Comparison of ENCODE assay signal across 31 mouse cellular contexts in the genomic region with DNA sequence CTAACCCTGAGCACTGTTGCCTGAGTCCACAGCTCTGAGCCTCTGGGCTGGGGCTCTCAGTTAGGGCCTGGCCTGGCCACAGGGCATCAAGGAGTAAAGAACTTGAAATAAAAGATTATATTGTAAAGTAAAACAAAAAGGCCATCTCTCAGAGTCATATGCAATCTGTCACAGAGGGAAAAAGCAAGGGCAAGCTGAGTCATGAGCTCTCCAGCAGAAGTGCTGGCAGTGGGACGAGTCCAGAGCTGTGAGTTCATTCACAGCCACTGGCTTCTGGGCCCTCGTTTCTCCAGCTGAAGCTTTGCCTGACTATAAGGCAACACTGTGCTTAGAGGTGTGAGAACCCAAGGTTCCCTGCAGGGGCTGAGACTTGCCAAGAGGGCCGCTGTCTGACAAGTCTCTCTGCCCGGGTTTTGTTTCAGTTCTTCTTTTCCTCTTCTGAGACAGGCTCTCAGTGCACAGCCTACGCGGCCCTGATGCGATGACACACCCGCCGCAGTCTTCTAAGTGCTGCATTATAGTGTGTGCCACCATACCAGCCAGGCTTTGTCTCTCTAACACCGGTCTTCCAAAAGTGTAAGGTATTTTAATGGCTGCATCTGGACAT. TPM values are rescaled to one million over a fixed set of nuclear protein-coding genes. Genes with fewer than 3 reads are reported as not detected.
DNase-seq lines count a peak whose midpoint lies in the region; ATAC-seq and TF ChIP-seq lines count a peak whose summit lies in the region.
"Had no signal": no experiment of that assay in that cellular context is flagged by ENCODE, and none has a peak within 500 bp of the region (broad histone marks: within the 10 kb centered on the region; RNA-seq: fewer than 3 reads in every experiment).

No protein-coding gene starts in this region.

- no peak overlapping the region for H3K4me2 ChIP-seq in midbrain, postnatal 0 days (ENCODE audit: low read depth, low read length, poor library complexity, severe bottlenecking)
- H3K4me2 ChIP-seq: heart, embryonic 11.5 days; intestine, embryonic 15.5 days; limb, embryonic 13.5 days; lung, embryonic 15.5 days; midbrain, embryonic 12.5 days had no signal

- no peak for TF ChIP-seq CTCF in midbrain, postnatal 0 days (IDR thresholded peaks at IDR 0.05)

- no peak overlapping the region for H3K9ac ChIP-seq in midbrain, postnatal 0 days (replicated peaks; ENCODE audit: low read length, poor library complexity, severe bottlenecking)
- H3K9ac ChIP-seq: forebrain, postnatal 0 days; intestine, embryonic 15.5 days; limb, embryonic 13.5 days; liver, embryonic 14.5 days; lung, embryonic 15.5 days; midbrain, embryonic 12.5 days had no signal

- H3K27ac ChIP-seq in forebrain, embryonic 10.5 days: no peak overlapping the region
- H3K27ac ChIP-seq in midbrain, postnatal 0 days (ENCODE audit: low read depth, low read length): no peak overlapping the region
- H3K27ac ChIP-seq: hindbrain, embryonic 10.5 days; intestine, embryonic 15.5 days; limb, embryonic 13.5 days; liver, embryonic 14.5 days; lung, embryonic 15.5 days; macrophage; midbrain, embryonic 12.5 days had no signal

- WGBS in forebrain, embryonic 10.5 days: 92% methylated on average over 10 of the region's 10 CpGs
- 91% methylated on average over 10 of the region's 10 CpGs for WGBS in midbrain, postnatal 0 days

- H3K36me3 ChIP-seq in forebrain, embryonic 10.5 days (replicated peaks): peaks cover 99% of the 10 kb centered on the region
- peaks cover 66% of the 10 kb centered on the region for H3K36me3 ChIP-seq in midbrain, postnatal 0 days (ENCODE audit: insufficient read depth, low read length)

- peak; percentile 77 for ATAC-seq in megakaryocyte, adult 5-6 weeks (ENCODE audit: poor library complexity, severe bottlenecking)
- no peak; the same call in 1 of the 2 replicates for ATAC-seq in midbrain, postnatal 0 days (ENCODE audit: low FRiP score)
- ATAC-seq: forebrain, postnatal 0 days; hindbrain, embryonic 16.5 days; intestine, embryonic 15.5 days had no signal

- no peaks in the 10 kb centered on the region for H3K9me3 ChIP-seq in forebrain, embryonic 10.5 days
- no peaks in the 10 kb centered on the region for H3K9me3 ChIP-seq in midbrain, postnatal 0 days (ENCODE audit: low read length)
- H3K9me3 ChIP-seq: hindbrain, embryonic 10.5 days; intestine, embryonic 15.5 days; limb, embryonic 13.5 days; lung, embryonic 15.5 days; midbrain, embryonic 12.5 days had no signal

- no peak overlapping the region for H3K4me3 ChIP-seq in forebrain, embryonic 10.5 days
- no peak overlapping the region for H3K4me3 ChIP-seq in midbrain, postnatal 0 days (ENCODE audit: low read depth, low read length)
- H3K4me3 ChIP-seq: hindbrain, embryonic 10.5 days; intestine, embryonic 15.5 days; limb, embryonic 13.5 days; lung, embryonic 15.5 days; midbrain, embryonic 12.5 days had no signal

- no peaks in the 10 kb centered on the region for H3K27me3 ChIP-seq in forebrain, embryonic 10.5 days (ENCODE audit: poor library complexity, severe bottlenecking)
- no peaks in the 10 kb centered on the region for H3K27me3 ChIP-seq in midbrain, postnatal 0 days (ENCODE audit: insufficient read depth, low read length)
- H3K27me3 ChIP-seq: intestine, embryonic 15.5 days; limb, embryonic 13.5 days; lung, embryonic 15.5 days; midbrain, embryonic 12.5 days had no signal

- peak; percentile 28 to 31 for DNase-seq in frontal cortex, adult 2 months (ENCODE audit: extremely low spot score in 1 of 2, low spot score in 1 of 2)
- no peak for DNase-seq in frontal cortex, postnatal 25 days (ENCODE audit: low spot score in 2 of 2)
- peak; percentile 36 to 38 for DNase-seq in B cell, adult 2 months
- DNase-seq in adrenal gland, postnatal 14 days: peak; percentile 49
- DNase-seq in forebrain, embryonic 10.5 days (ENCODE audit: extremely low spot score, low spot score): no peak
- no peak for DNase-seq in midbrain, postnatal 0 days (ENCODE audit: low spot score)
- DNase-seq in cerebellum, adult 9-10 months: no peak
- DNase-seq: cerebellum, postnatal 10 days; forebrain, postnatal 0 days; kidney, adult 8-10 months; kidney, postnatal 10 days; layer of hippocampus, postnatal 36 days; thymus, adult 2 months; thymus, postnatal 4 days had no signal

- H3K4me1 ChIP-seq in forebrain, embryonic 10.5 days: no peaks in the 10 kb centered on the region
- H3K4me1 ChIP-seq in midbrain, postnatal 0 days (ENCODE audit: insufficient read depth, low read length): no peaks in the 10 kb centered on the region
- H3K4me1 ChIP-seq: hindbrain, embryonic 10.5 days; intestine, embryonic 15.5 days; limb, embryonic 13.5 days; lung, embryonic 15.5 days; midbrain, embryonic 12.5 days had no signal

RNA-seq across cellular contexts. Expression of gene Bmp8a, which starts 10.3 kb away (rescaled TPM):
- polyA plus RNA-seq in frontal cortex, adult 2 months (2012; rRNA removed): 0.14 and 0.17 TPM in 2 replicates
- 0.34 TPM in 1 of 2 replicates, not detected in the other for total RNA-seq in adrenal gland, postnatal 14 days (2021)
- total RNA-seq in megakaryocyte, adult 5-6 weeks (2015): not detected in 2 replicates
- not detected in 2 replicates for total RNA-seq in megakaryocyte, adult 5-6 weeks (2017)
- polyA plus RNA-seq in forebrain, embryonic 10.5 days (2016; fragmentation: Nextera tagmentation; extraction: Ambion mirVana): 0.14 TPM in 1 of 2 replicates, not detected in the other
- 0.09 and 0.44 TPM in 2 replicates for total RNA-seq in midbrain, postnatal 0 days (2014; rRNA removed)
- polyA plus RNA-seq in midbrain, postnatal 0 days (2015; fragmentation: Nextera tagmentation; extraction: Ambion mirVana): 0.23 and 0.58 TPM in 2 replicates
- total RNA-seq: layer of hippocampus, adult 18-20 months; layer of hippocampus, postnatal 36 days; monocyte, adult 5-6 weeks had no signal
- polyA plus RNA-seq: heart, postnatal 0 days; macrophage had no signal

RNA-seq across cellular contexts. Expression of gene Oxct2a, which starts 29.9 kb away (rescaled TPM):
- 0.06 TPM in 1 of 2 replicates, not detected in the other for polyA plus RNA-seq in frontal cortex, adult 2 months (2012; rRNA removed)
- total RNA-seq in adrenal gland, postnatal 14 days (2021): not detected in 2 replicates
- not detected in 2 replicates for total RNA-seq in megakaryocyte, adult 5-6 weeks (2015)
- total RNA-seq in megakaryocyte, adult 5-6 weeks (2017): not detected in 2 replicates
- not detected in 2 replicates for polyA plus RNA-seq in forebrain, embryonic 10.5 days (2016; fragmentation: Nextera tagmentation; extraction: Ambion mirVana)
- not detected in 2 replicates for total RNA-seq in midbrain, postnatal 0 days (2014; rRNA removed)
- polyA plus RNA-seq in midbrain, postnatal 0 days (2015; fragmentation: Nextera tagmentation; extraction: Ambion mirVana): 0.17 and 0.21 TPM in 2 replicates
- total RNA-seq: layer of hippocampus, adult 18-20 months; left cerebral cortex, postnatal 10 days; monocyte, adult 5-6 weeks had no signal
- polyA plus RNA-seq: embryonic facial prominence, embryonic 11.5 days; forebrain, embryonic 11.5 days; heart, embryonic 11.5 days; heart, postnatal 0 days; hindbrain, embryonic 10.5 days; intestine, embryonic 15.5 days; limb, embryonic 13.5 days; lung, embryonic 15.5 days; macrophage; midbrain, embryonic 12.5 days; stomach, embryonic 16.5 days had no signal

Comparison
In these comparisons a context has a peak if more than half of its experiments do, and no peak if none do; other contexts are left out.
1. DNase-seq: peak in frontal cortex, adult 2 months (2 of 2), B cell, adult 2 months (2 of 2) and adrenal gland, postnatal 14 days (single experiment); none in frontal cortex, postnatal 25 days (0 of 2), forebrain, embryonic 10.5 days (single experiment), midbrain, postnatal 0 days (single experiment) and cerebellum, adult 9-10 months (single experiment).